Mouse (Mus musculus) E14TG2a.4 (cell line): Measurements from ENCODE around the gene Fzd5.

Experiments used
- H3K27me3 ChIP-seq: 2 replicates; pipeline ENCODE4 v1.6.1; 2014; ENCODE audit warnings: low read length, control low read depth; ENCODE audit not compliant: insufficient read depth
- H3K36me3 ChIP-seq: 2 replicates; pipeline ENCODE4 v1.6.1; 2014; ENCODE audit warnings: low read length, control low read depth; ENCODE audit not compliant: insufficient read depth
- H3K4me1 ChIP-seq: replicated peaks from 2 replicates; pipeline ENCODE4 v1.6.1; 2014; ENCODE audit warnings: low read depth, low read length, control low read depth
- H3K4me3 ChIP-seq: replicated peaks from 2 replicates; pipeline ENCODE4 v1.5.1; 2014; ENCODE audit warnings: mild to moderate bottlenecking, low read length
- H3K9me3 ChIP-seq: 2 replicates; pipeline ENCODE4 v1.6.1; 2014; ENCODE audit warnings: low read length, control low read depth
- CTCF ChIP-seq: conservative IDR thresholded peaks from 2 replicates; pipeline ENCODE4 v1.5.1; 2014; ENCODE audit warnings: low read length
- NANOG ChIP-seq: IDR thresholded peaks from 2 replicates; pipeline ENCODE4 v1.6.1; 2014; ENCODE audit warnings: borderline replicate concordance, low read length, mixed read lengths
- POU5F1 ChIP-seq: IDR thresholded peaks from 2 replicates; pipeline ENCODE4 v1.6.1; 2014; ENCODE audit warnings: low read length, borderline replicate concordance

Fzd5 gene

GRCm38 (mm10) chr1:64706610-64707009 is 30.9 kb downstream of the Fzd5 start:
- H3K36me3 ChIP-seq = peaks cover 36% of the 10 kb centered on the region
- no peaks in the 10 kb centered on the region for H3K27me3 ChIP-seq
- TF ChIP-seq POU5F1 (no peak), CTCF (no peak), NANOG (no peak)
- no peaks in the 10 kb centered on the region for H3K9me3 ChIP-seq
- no peak overlapping the region for H3K4me3 ChIP-seq
- 0 out of 2 replicates have a peak, but pooled peaks cover 4% of the 10 kb centered on the region for H3K4me1 ChIP-seq

- Histone ChIP-seq H3K4me3 (no peak overlapping the region), H3K27me3 (no peaks in the 10 kb centered on the region), H3K36me3 (peaks cover 46% of the 10 kb centered on the region), H3K4me1 (0 out of 2 replicates have a peak, but pooled peaks cover 4% of the 10 kb centered on the region), H3K9me3 (no peaks in the 10 kb centered on the region)
- TF ChIP-seq CTCF (peak; percentile 35), NANOG (no peak)
Measured at GRCm38 (mm10) chr1:64705230-64705629, 32.3 kb downstream of the Fzd5 start.

DNA sequence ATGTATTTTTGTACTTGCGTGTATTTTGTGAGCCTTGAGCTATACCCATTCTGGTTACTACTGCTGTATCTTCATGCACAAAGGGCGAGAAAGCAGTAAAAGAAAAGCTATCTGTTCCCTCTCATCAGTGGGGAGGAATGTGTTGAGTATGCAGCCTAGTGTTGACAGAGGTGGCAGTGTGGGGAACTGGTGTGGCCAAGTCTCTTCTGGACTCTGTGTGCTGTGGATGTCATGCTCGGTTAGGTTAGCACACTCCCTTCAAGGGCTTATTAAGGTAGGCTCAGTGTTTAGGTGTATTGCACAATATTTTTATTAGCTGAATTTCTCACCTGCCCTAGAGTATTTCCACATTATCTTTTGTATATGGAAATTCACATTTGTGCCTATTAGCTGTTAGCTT is 35.8 kb downstream of the Fzd5 start:
- TF ChIP-seq NANOG = no peak
- no peak for TF ChIP-seq CTCF
- no peak for TF ChIP-seq POU5F1
- Histone ChIP-seq H3K4me1 (no peaks in the 10 kb centered on the region), H3K36me3 (peaks cover 37% of the 10 kb centered on the region), H3K27me3 (no peaks in the 10 kb centered on the region), H3K9me3 (no peaks in the 10 kb centered on the region), H3K4me3 (no peak overlapping the region)

DNA sequence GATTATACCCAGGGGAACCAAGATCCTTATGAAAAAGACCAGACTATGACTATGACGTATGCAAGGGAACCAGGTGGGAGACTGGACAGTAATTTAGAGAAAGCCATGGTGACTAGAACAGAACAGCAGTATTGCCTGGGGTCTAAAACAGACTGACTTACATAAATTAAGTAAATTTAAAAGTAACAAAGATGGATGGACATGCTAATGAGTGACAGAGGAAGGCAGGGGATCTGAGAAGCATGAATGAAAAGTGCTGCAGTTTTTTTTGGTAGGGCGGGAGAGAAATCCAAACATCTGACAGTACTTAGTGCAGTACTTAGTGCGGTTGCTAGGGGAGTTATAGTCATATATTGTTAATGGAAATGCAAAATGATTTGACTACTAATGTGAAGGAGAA is 42.4 kb downstream of the Fzd5 start:
- no peak overlapping the region for H3K4me3 ChIP-seq
- no peaks in the 10 kb centered on the region for H3K9me3 ChIP-seq
- H3K27me3 ChIP-seq = no peaks in the 10 kb centered on the region
- peaks cover 22% of the 10 kb centered on the region for H3K4me1 ChIP-seq
- TF ChIP-seq NANOG = no peak
- TF ChIP-seq CTCF = no peak
- TF ChIP-seq POU5F1 = no peak
- H3K36me3 ChIP-seq = no peaks in the 10 kb centered on the region

DNA sequence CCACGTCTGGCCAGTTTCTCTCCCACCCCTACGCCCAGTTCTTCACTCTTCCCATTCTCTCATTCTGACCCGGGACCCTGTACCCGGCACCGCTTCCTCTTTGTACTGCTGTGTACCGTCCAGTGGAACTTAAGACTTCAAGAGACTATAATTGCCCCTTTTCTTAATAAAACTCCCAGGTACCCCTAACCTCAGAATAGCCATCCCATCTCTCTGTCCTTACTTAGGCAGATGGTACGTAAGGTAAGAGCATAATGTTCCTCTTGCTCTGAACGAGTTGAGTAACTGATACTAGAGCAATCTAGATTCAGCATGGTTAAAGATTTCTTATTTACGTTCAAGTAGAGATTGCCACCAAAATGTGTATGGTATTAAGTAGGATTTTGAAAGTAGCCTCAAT is 46.0 kb downstream of the Fzd5 start:
- no peak for TF ChIP-seq NANOG
- H3K27me3 ChIP-seq = no peaks in the 10 kb centered on the region
- H3K4me3 ChIP-seq = peak overlapping the region; percentile 93
- peaks cover 9% of the 10 kb centered on the region; the same call in 1 of the 2 replicates for H3K36me3 ChIP-seq
- peaks cover 32% of the 10 kb centered on the region for H3K4me1 ChIP-seq
- H3K9me3 ChIP-seq = no peaks in the 10 kb centered on the region

DNA sequence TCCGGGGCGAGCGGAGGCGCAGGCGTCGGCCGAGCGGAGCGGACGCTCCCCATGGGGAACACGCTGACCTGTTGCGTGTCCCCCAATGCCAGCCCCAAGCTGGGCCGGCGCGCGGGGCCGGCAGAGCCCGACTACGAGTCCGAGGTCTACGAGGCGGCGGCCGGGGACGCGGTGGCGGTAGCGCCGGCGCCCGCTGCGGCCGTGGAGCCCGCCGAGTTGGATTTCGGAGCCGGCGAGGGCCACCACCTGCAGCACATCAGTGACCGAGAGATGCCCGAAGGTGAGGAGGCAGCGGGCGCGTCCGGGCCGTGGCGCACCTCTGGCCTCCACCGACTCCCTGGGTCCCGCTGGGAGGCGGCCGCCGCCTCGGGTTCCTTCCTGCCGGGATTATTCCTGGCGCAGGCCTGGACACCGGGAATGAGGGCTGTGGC is 46.4 kb downstream of the Fzd5 start:
- H3K9me3 ChIP-seq = no peaks in the 10 kb centered on the region
- H3K4me3 ChIP-seq = peak overlapping the region; percentile 93
- H3K27me3 ChIP-seq = no peaks in the 10 kb centered on the region
- peaks cover 32% of the 10 kb centered on the region for H3K4me1 ChIP-seq
- TF ChIP-seq POU5F1 = no peak
- no peak for TF ChIP-seq NANOG
- no peak for TF ChIP-seq CTCF
- peaks cover 9% of the 10 kb centered on the region; the same call in 1 of the 2 replicates for H3K36me3 ChIP-seq

GRCm38 (mm10) chr1:64690213-64691013 is 47.1 kb downstream of the Fzd5 start, which contains the start of gene Ccnyl1:
Gene Ccnyl1, plus strand, starts transcription at chr1:64690455.
- Histone ChIP-seq H3K4me3 (peak within 1 kb of the TSS; percentile 93), H3K4me1 (peaks cover 26% of the 10 kb centered on the region), H3K27me3 (no peaks in the 10 kb centered on the region), H3K9me3 (no peaks in the 10 kb centered on the region), H3K36me3 (peaks cover 9% of the 10 kb centered on the region; the same call in 1 of the 2 replicates)
- TF ChIP-seq CTCF (no peak), NANOG (no peak), POU5F1 (no peak)

DNA sequence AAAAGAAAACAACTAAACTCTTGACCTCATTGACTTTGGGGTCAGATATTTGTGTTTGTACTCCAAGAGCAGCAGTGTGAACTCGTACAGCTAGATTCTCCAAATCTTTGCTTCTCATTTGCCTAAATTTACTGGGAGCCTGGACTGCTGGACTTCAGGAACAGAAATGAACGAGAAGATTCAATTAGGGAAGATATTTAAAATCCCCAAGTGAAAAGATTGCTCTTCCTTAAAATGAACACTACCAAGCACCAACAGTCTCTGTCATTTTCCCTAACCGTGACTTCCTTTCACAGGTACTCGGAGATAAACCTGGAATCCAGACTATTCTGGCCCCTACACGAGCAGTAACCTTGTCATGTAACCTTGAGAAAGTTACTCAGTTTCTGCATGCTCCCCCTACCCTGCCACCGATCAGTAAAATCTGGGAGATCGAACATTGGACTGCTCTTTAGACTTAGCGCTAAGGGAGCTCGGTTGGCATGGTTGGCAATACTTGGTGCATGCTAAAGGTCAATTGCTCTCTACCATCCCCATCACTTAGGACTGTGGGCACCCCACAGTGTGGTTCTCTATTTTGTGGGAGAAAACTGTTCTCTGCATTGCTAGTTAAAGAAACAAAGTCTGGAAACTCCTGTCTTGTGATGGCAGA is 47.9 kb downstream of the Fzd5 start:
- TF ChIP-seq NANOG (no peak), POU5F1 (no peak), CTCF (no peak)
- peaks cover 19% of the 10 kb centered on the region for H3K4me1 ChIP-seq
- peaks cover 9% of the 10 kb centered on the region; the same call in 1 of the 2 replicates for H3K36me3 ChIP-seq
- no peaks in the 10 kb centered on the region for H3K9me3 ChIP-seq
- H3K4me3 ChIP-seq = peak overlapping the region; percentile 87
- H3K27me3 ChIP-seq = no peaks in the 10 kb centered on the region
